Mouse (Mus musculus): Measurements from ENCODE around the gene Vps35. TPM values are rescaled to one million over a fixed set of nuclear protein-coding genes. Genes with fewer than 3 reads are reported as not detected.

The Vps35 gene
- polyA plus RNA-seq, 1 experiment from 2014 or later: 136 TPM

- Histone ChIP-seq H3K4me3 (no peak overlapping the region), H3K9ac (no peak overlapping the region), H3K4me1 (no peaks in the 10 kb centered on the region), H3K27me3 (no peaks in the 10 kb centered on the region), H3K27ac (no peak overlapping the region), H3K36me3 (peaks cover 46% of the 10 kb centered on the region), H3K9me3 (no peaks in the 10 kb centered on the region), H3K4me2 (no peak overlapping the region)
- ATAC-seq (ENCODE audit: insufficient number of reproducible peaks, low FRiP score, low TSS enrichment, low read depth): no peak
- 91% methylated on average over 2 of the region's 2 CpGs for WGBS
Measured at GRCm38 (mm10) chr8:85308564-85308963, 9.0 kb upstream of the Vps35 start.

- no peak overlapping the region for H3K9ac ChIP-seq
- H3K27ac ChIP-seq: no peak overlapping the region
- ATAC-seq (ENCODE audit: insufficient number of reproducible peaks, low FRiP score, low TSS enrichment, low read depth): no peak
- H3K36me3 ChIP-seq: peaks cover 47% of the 10 kb centered on the region
- H3K27me3 ChIP-seq: no peaks in the 10 kb centered on the region
- H3K4me2 ChIP-seq: no peak overlapping the region
- no peak overlapping the region for H3K4me3 ChIP-seq
- no peaks in the 10 kb centered on the region for H3K9me3 ChIP-seq
- WGBS: 77% methylated on average over 5 of the region's 5 CpGs
- peaks cover 20% of the 10 kb centered on the region for H3K4me1 ChIP-seq
Measured at GRCm38 (mm10) chr8:85303531-85303930, 3.9 kb upstream of the Vps35 start.

GRCm38 (mm10) chr8:85302931-85303330, 3.3 kb upstream of the Vps35 start:
- H3K4me3 ChIP-seq: no peak overlapping the region
- 90% methylated on average over 3 of the region's 3 CpGs for WGBS
- peaks cover 25% of the 10 kb centered on the region for H3K4me1 ChIP-seq
- no peaks in the 10 kb centered on the region for H3K27me3 ChIP-seq
- no peak overlapping the region for H3K27ac ChIP-seq
- no peaks in the 10 kb centered on the region for H3K9me3 ChIP-seq
- peaks cover 41% of the 10 kb centered on the region for H3K36me3 ChIP-seq
- ATAC-seq (ENCODE audit: insufficient number of reproducible peaks, low FRiP score, low TSS enrichment, low read depth): no peak
- no peak overlapping the region for H3K4me2 ChIP-seq
- H3K9ac ChIP-seq: no peak overlapping the region

- H3K9ac ChIP-seq: no peak overlapping the region
- 43% methylated on average over 1 of the region's 1 CpGs for WGBS
- H3K4me1 ChIP-seq: peaks cover 30% of the 10 kb centered on the region
- H3K36me3 ChIP-seq: peaks cover 34% of the 10 kb centered on the region
- H3K4me2 ChIP-seq: no peak overlapping the region
- no peak overlapping the region for H3K4me3 ChIP-seq
- H3K27me3 ChIP-seq: no peaks in the 10 kb centered on the region
- ATAC-seq (ENCODE audit: insufficient number of reproducible peaks, low FRiP score, low TSS enrichment, low read depth): no peak
- no peaks in the 10 kb centered on the region for H3K9me3 ChIP-seq
- H3K27ac ChIP-seq: no peak overlapping the region
Measured at GRCm38 (mm10) chr8:85301941-85302340, 2.3 kb upstream of the Vps35 start.

GRCm38 (mm10) chr8:85298600-85299433, 785 bp downstream of the Vps35 start:
- Histone ChIP-seq H3K4me3 (peak overlapping the region; percentile 96), H3K9ac (peak overlapping the region; percentile 85), H3K4me1 (peaks cover 30% of the 10 kb centered on the region), H3K4me2 (peak overlapping the region; percentile 60), H3K27ac (peak overlapping the region; percentile 98), H3K9me3 (no peaks in the 10 kb centered on the region), H3K36me3 (peaks cover 12% of the 10 kb centered on the region), H3K27me3 (no peaks in the 10 kb centered on the region)
- under 1% methylated on average over 53 of the region's 53 CpGs for WGBS
- peak; percentile 49; the same call in 1 of the 2 replicates for ATAC-seq (ENCODE audit: insufficient number of reproducible peaks, low FRiP score, low TSS enrichment, low read depth)

DNA sequence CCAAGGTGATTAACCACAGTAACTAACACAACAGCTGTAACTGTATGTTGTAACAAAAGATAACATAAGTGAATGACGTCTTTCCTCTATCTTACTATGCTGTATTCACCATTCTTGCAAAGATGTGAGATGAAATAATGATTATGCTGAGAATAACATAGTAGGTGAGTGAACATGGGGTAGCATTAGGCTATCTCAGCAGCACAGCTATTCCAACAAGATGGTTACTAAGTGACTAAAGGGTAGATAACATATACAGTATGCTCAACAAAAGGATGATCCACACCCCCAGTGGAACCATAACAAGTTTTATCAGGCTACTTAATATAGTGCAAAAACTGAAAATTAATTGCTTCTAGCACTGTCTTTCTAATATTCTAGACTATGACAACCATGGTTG, 12.8 kb downstream of the Vps35 start:
- no peak for ATAC-seq (ENCODE audit: insufficient number of reproducible peaks, low FRiP score, low TSS enrichment, low read depth)
- Histone ChIP-seq H3K36me3 (peaks cover 60% of the 10 kb centered on the region), H3K4me1 (no peaks in the 10 kb centered on the region), H3K4me3 (no peak overlapping the region), H3K9me3 (no peaks in the 10 kb centered on the region), H3K9ac (no peak overlapping the region), H3K4me2 (no peak overlapping the region), H3K27ac (no peak overlapping the region), H3K27me3 (no peaks in the 10 kb centered on the region)
- 87% methylated on average over 1 of the region's 1 CpGs for WGBS

GRCm38 (mm10) chr8:85227297-85227696, 72.3 kb downstream of the Vps35 start:
- Histone ChIP-seq H3K9me3 (no peaks in the 10 kb centered on the region), H3K27me3 (no peaks in the 10 kb centered on the region), H3K4me1 (no peaks in the 10 kb centered on the region), H3K27ac (no peak overlapping the region), H3K4me3 (no peak overlapping the region), H3K4me2 (no peak overlapping the region), H3K9ac (no peak overlapping the region), H3K36me3 (no peaks in the 10 kb centered on the region)
- WGBS: 72% methylated on average over 1 of the region's 1 CpGs
- ATAC-seq (ENCODE audit: insufficient number of reproducible peaks, low FRiP score, low TSS enrichment, low read depth): no peak

GRCm38 (mm10) chr8:85225688-85226087, 73.9 kb downstream of the Vps35 start, which contains the start of gene Olfr371:
Gene Olfr371, plus strand, starts transcription at chr8:85225988.
- H3K4me3 ChIP-seq: no peak within 1 kb of the TSS

GRCm38 (mm10) chr8:85220992-85221391, 78.6 kb downstream of the Vps35 start:
- Histone ChIP-seq H3K4me2 (no peak overlapping the region), H3K4me1 (no peaks in the 10 kb centered on the region), H3K27ac (no peak overlapping the region), H3K9me3 (no peaks in the 10 kb centered on the region), H3K4me3 (no peak overlapping the region), H3K27me3 (no peaks in the 10 kb centered on the region), H3K9ac (no peak overlapping the region), H3K36me3 (no peaks in the 10 kb centered on the region)
- ATAC-seq (ENCODE audit: insufficient number of reproducible peaks, low FRiP score, low TSS enrichment, low read depth): peak; percentile 10; the same call in 1 of the 2 replicates
- 52% methylated on average over 6 of the region's 6 CpGs for whole genome bisulfite sequencing

More at GRCm38 (mm10) chr8:85225688-85226087, 73.9 kb downstream of the Vps35 start, which contains the start of gene Olfr371:
- ATAC-seq (ENCODE audit: insufficient number of reproducible peaks, low FRiP score, low TSS enrichment, low read depth): no peak
- Histone ChIP-seq H3K27me3 (no peaks in the 10 kb centered on the region), H3K9ac (no peak within 1 kb of the TSS), H3K4me1 (no peaks in the 10 kb centered on the region), H3K27ac (no peak within 1 kb of the TSS), H3K4me2 (no peak within 1 kb of the TSS), H3K36me3 (no peaks in the 10 kb centered on the region), H3K9me3 (no peaks in the 10 kb centered on the region)
- WGBS: 29% methylated on average over 1 of the region's 1 CpGs

- Histone ChIP-seq H3K4me2 (no peak overlapping the region), H3K9ac (no peak overlapping the region), H3K4me3 (no peak overlapping the region), H3K27ac (no peak overlapping the region), H3K9me3 (no peaks in the 10 kb centered on the region), H3K36me3 (no peaks in the 10 kb centered on the region), H3K27me3 (no peaks in the 10 kb centered on the region), H3K4me1 (no peaks in the 10 kb centered on the region)
- ATAC-seq (ENCODE audit: insufficient number of reproducible peaks, low FRiP score, low TSS enrichment, low read depth): no peak
- WGBS: 77% methylated on average over 4 of the region's 4 CpGs
Measured at GRCm38 (mm10) chr8:85220220-85220619, 79.4 kb downstream of the Vps35 start.

Data from limb, embryonic 15.5 days (tissue).